In the genomic region with DNA sequence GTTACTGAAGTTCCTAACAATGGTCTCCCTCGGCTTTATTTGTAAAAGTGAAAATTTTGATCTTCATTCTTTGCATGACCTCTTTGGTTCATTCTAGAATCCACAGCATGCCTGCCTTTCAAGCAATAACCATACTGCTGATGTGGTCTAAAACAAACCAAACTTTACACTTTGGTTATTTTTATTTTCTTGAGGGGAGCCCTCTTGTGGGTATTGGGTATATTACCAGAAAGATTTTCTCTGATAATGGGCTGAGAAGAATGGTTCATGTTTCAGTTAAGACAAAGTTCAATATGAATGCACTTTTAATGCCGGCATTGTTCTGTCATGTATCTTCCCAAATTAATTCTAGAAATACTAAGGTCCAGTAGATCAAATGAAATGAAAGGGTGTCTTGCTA, we compare ENCODE assay signal across 23 mouse cellular contexts.
DNase-seq lines count a peak whose midpoint lies in the region; ATAC-seq and TF ChIP-seq lines count a peak whose summit lies in the region.
"Had no signal": no experiment of that assay in that cellular context is flagged by ENCODE, and none has a peak within 500 bp of the region (broad histone marks: within the 10 kb centered on the region; RNA-seq: fewer than 3 reads in every experiment).

No protein-coding gene starts in this region.

- no peak for TF ChIP-seq EP300 in stomach, postnatal 0 days (optimal IDR thresholded peaks at IDR 0.05)

- no peaks in the 10 kb centered on the region for H3K4me1 ChIP-seq in embryonic facial prominence, embryonic 11.5 days (ENCODE audit: control insufficient read depth, insufficient read depth, low read length)
- no peaks in the 10 kb centered on the region for H3K4me1 ChIP-seq in embryonic facial prominence, embryonic 10.5 days
- H3K4me1 ChIP-seq in midbrain, embryonic 14.5 days (ENCODE audit: control insufficient read depth, insufficient read depth, low read length): no peaks in the 10 kb centered on the region
- no peaks in the 10 kb centered on the region for H3K4me1 ChIP-seq in midbrain, embryonic 11.5 days (ENCODE audit: control insufficient read depth, insufficient read depth, low read length)
- no peaks in the 10 kb centered on the region for H3K4me1 ChIP-seq in stomach, postnatal 0 days (replicated peaks; ENCODE audit: control insufficient read depth, insufficient read depth)
- H3K4me1 ChIP-seq: heart, embryonic 15.5 days; limb, embryonic 10.5 days; liver, embryonic 15.5 days had no signal

- H3K9ac ChIP-seq in embryonic facial prominence, embryonic 11.5 days (replicated peaks; ENCODE audit: low read length): no peak overlapping the region
- no peak overlapping the region for H3K9ac ChIP-seq in midbrain, embryonic 14.5 days (replicated peaks; ENCODE audit: low read length)
- no peak overlapping the region for H3K9ac ChIP-seq in midbrain, embryonic 11.5 days (ENCODE audit: low read length)
- H3K9ac ChIP-seq in stomach, postnatal 0 days (ENCODE audit: low read length): no peak overlapping the region
- H3K9ac ChIP-seq: heart, embryonic 15.5 days; liver, embryonic 15.5 days had no signal

- H3K27me3 ChIP-seq in embryonic facial prominence, embryonic 11.5 days (ENCODE audit: control insufficient read depth, insufficient read depth, low read length): no peaks in the 10 kb centered on the region
- no peaks in the 10 kb centered on the region for H3K27me3 ChIP-seq in embryonic facial prominence, embryonic 10.5 days (replicated peaks; ENCODE audit: low read depth, poor library complexity, severe bottlenecking)
- H3K27me3 ChIP-seq in midbrain, embryonic 14.5 days (ENCODE audit: control insufficient read depth, insufficient read depth, low read length): no peaks in the 10 kb centered on the region
- H3K27me3 ChIP-seq in midbrain, embryonic 11.5 days (ENCODE audit: control insufficient read depth, insufficient read depth, low read length): no peaks in the 10 kb centered on the region
- H3K27me3 ChIP-seq in stomach, postnatal 0 days (ENCODE audit: control insufficient read depth, insufficient read depth, low read length): no peaks in the 10 kb centered on the region
- H3K27me3 ChIP-seq: heart, embryonic 15.5 days; liver, embryonic 15.5 days had no signal

- H3K4me2 ChIP-seq in embryonic facial prominence, embryonic 11.5 days (ENCODE audit: low read depth, low read length): no peak overlapping the region
- H3K4me2 ChIP-seq in midbrain, embryonic 14.5 days (ENCODE audit: low read length): no peak overlapping the region
- H3K4me2 ChIP-seq in midbrain, embryonic 11.5 days: no peak overlapping the region
- no peak overlapping the region for H3K4me2 ChIP-seq in stomach, postnatal 0 days (replicated peaks; ENCODE audit: low read depth)
- H3K4me2 ChIP-seq: heart, embryonic 15.5 days; liver, embryonic 15.5 days had no signal

- no peak overlapping the region for H3K27ac ChIP-seq in embryonic facial prominence, embryonic 11.5 days (replicated peaks; ENCODE audit: low read depth, low read length)
- H3K27ac ChIP-seq in embryonic facial prominence, embryonic 10.5 days (replicated peaks): no peak overlapping the region
- no peak overlapping the region for H3K27ac ChIP-seq in midbrain, embryonic 14.5 days (replicated peaks; ENCODE audit: low read depth, low read length)
- no peak overlapping the region for H3K27ac ChIP-seq in midbrain, embryonic 11.5 days (ENCODE audit: low read depth, low read length)
- H3K27ac ChIP-seq in stomach, postnatal 0 days (replicated peaks): no peak overlapping the region
- H3K27ac ChIP-seq: gastrocnemius, adult 2 months; heart, embryonic 15.5 days; limb, embryonic 10.5 days; liver, embryonic 15.5 days; macrophage had no signal

- H3K4me3 ChIP-seq in embryonic facial prominence, embryonic 11.5 days (ENCODE audit: low read depth, low read length): no peak overlapping the region
- no peak overlapping the region for H3K4me3 ChIP-seq in embryonic facial prominence, embryonic 10.5 days
- H3K4me3 ChIP-seq in midbrain, embryonic 14.5 days (replicated peaks; ENCODE audit: low read depth, low read length): no peak overlapping the region
- H3K4me3 ChIP-seq in midbrain, embryonic 11.5 days (ENCODE audit: low read depth, low read length): no peak overlapping the region
- no peak overlapping the region for H3K4me3 ChIP-seq in stomach, postnatal 0 days (ENCODE audit: low read depth, low read length)
- H3K4me3 ChIP-seq: gastrocnemius, adult 2 months; heart, embryonic 15.5 days; limb, embryonic 10.5 days; liver, embryonic 15.5 days had no signal

- peak; percentile 26 for DNase-seq in embryonic facial prominence, embryonic 11.5 days (ENCODE audit: low spot score)
- DNase-seq in embryonic facial prominence, embryonic 10.5 days (ENCODE audit: low spot score): no peak
- DNase-seq in kidney, adult 9 months: peak; percentile 9
- no peak for DNase-seq in kidney, postnatal 14 days
- peak; percentile 56 for DNase-seq in midbrain, embryonic 14.5 days
- no peak for DNase-seq in midbrain, embryonic 11.5 days (ENCODE audit: low spot score, missing footprints)
- no peak for DNase-seq in stomach, postnatal 0 days (ENCODE audit: low spot score)
- DNase-seq: adrenal gland, postnatal 36 days; cerebellum, adult 11-12 months; gastrocnemius, adult 2 months; heart, postnatal 36 days; kidney, adult 18-20 months; kidney, postnatal 25 days; liver; right cerebral cortex, postnatal 25 days; spleen, adult 18-20 months; thymus, postnatal 14 days had no signal

- TF ChIP-seq CTCF in stomach, postnatal 0 days (IDR thresholded peaks at IDR 0.05; ENCODE audit: low read depth): peak; percentile 42

- ATAC-seq in embryonic facial prominence, embryonic 11.5 days (replicated peaks; ENCODE audit: insufficient number of reproducible peaks, low FRiP score, low TSS enrichment, low read depth): no peak
- no peak for ATAC-seq in midbrain, embryonic 14.5 days (ENCODE audit: low FRiP score, low TSS enrichment)
- ATAC-seq in midbrain, embryonic 11.5 days (ENCODE audit: low FRiP score): no peak
- no peak for ATAC-seq in stomach, postnatal 0 days (ENCODE audit: low FRiP score, low TSS enrichment)
- ATAC-seq: CD4-positive, CD25-positive, alpha-beta regulatory T cell, adult 4 months; hindbrain, embryonic 16.5 days had no signal

- no peaks in the 10 kb centered on the region for H3K9me3 ChIP-seq in embryonic facial prominence, embryonic 11.5 days (replicated peaks; ENCODE audit: control insufficient read depth, low read length)
- no peaks in the 10 kb centered on the region for H3K9me3 ChIP-seq in embryonic facial prominence, embryonic 10.5 days
- H3K9me3 ChIP-seq in midbrain, embryonic 14.5 days (ENCODE audit: control insufficient read depth, low read length): no peaks in the 10 kb centered on the region
- no peaks in the 10 kb centered on the region for H3K9me3 ChIP-seq in midbrain, embryonic 11.5 days (ENCODE audit: control insufficient read depth, low read length)
- H3K9me3 ChIP-seq in stomach, postnatal 0 days (ENCODE audit: control insufficient read depth, low read length): no peaks in the 10 kb centered on the region
- H3K9me3 ChIP-seq: heart, embryonic 15.5 days; limb, embryonic 10.5 days; liver, embryonic 15.5 days had no signal

- WGBS in embryonic facial prominence, embryonic 11.5 days: 70% methylated on average over 2 of the region's 2 CpGs
- WGBS in embryonic facial prominence, embryonic 10.5 days: 86% methylated on average over 2 of the region's 2 CpGs
- WGBS in midbrain, embryonic 14.5 days: 81% methylated on average over 2 of the region's 2 CpGs
- WGBS in midbrain, embryonic 11.5 days: 76% methylated on average over 2 of the region's 2 CpGs
- 66% methylated on average over 2 of the region's 2 CpGs for WGBS in stomach, postnatal 0 days

- no peaks in the 10 kb centered on the region for H3K36me3 ChIP-seq in embryonic facial prominence, embryonic 11.5 days (replicated peaks; ENCODE audit: control insufficient read depth, insufficient read depth, low read depth, low read length)
- no peaks in the 10 kb centered on the region for H3K36me3 ChIP-seq in embryonic facial prominence, embryonic 10.5 days (replicated peaks)
- no peaks in the 10 kb centered on the region for H3K36me3 ChIP-seq in midbrain, embryonic 14.5 days (ENCODE audit: control insufficient read depth, insufficient read depth, low read length)
- H3K36me3 ChIP-seq in midbrain, embryonic 11.5 days (ENCODE audit: control insufficient read depth, insufficient read depth, low read length): no peaks in the 10 kb centered on the region
- H3K36me3 ChIP-seq in stomach, postnatal 0 days (ENCODE audit: control insufficient read depth, insufficient read depth, low read length): no peaks in the 10 kb centered on the region
- H3K36me3 ChIP-seq: heart, embryonic 15.5 days; limb, embryonic 10.5 days; liver, embryonic 15.5 days had no signal

Comparison
In these comparisons a context has a peak if more than half of its experiments do, and no peak if none do; other contexts are left out.
1. DNase-seq: peak in embryonic facial prominence, embryonic 11.5 days (single experiment), kidney, adult 9 months (single experiment) and midbrain, embryonic 14.5 days (single experiment); none in embryonic facial prominence, embryonic 10.5 days (single experiment), kidney, postnatal 14 days (single experiment), midbrain, embryonic 11.5 days (single experiment) and stomach, postnatal 0 days (single experiment).